In the genomic region with DNA sequence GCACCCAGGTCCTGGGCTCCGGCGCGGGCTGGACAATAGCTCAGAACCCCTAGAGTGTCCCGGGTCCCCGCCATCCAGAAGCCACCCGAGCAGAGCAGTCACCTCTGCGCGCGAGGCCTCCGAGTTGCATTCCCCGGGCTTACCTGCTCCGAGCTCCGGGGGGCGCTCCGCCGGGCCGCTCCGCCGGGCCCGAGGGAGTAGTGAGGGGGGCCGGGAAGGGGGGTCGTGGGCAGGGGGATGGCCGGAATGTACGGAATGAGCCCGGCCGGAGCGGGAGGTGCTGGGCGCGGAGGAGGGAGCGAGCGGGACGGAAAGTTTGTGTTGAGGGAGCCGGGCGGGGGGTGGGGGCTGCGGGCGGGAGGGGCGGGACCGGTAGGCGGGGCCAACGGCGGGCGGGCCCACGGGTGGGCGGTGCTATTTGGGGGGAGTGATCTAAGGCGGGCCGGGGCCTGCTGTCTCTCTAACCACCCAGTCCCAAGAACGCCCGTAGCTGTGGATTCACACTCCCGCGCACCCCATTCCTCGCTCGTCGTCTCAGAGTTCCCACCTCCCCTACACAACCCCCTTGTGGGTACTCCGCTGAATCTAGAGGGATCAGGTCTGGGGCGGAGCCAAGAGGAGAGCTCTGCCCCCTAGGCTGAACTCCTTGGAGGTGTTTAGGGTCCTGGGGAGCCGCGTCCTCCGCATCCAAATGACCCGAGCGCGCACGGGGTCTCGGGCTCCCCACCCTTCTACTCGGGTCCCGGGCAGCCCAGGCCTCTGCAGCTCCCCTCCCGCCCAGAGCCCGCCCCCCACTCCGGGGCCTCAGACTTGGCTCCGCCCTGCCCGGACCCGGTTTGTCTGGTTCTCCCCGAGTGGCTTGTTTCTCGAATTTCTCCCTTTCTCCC, we compare ENCODE assay signal across 8 mouse cellular contexts. TPM values are rescaled to one million over a fixed set of nuclear protein-coding genes. Genes with fewer than 3 reads are reported as not detected.
DNase-seq lines count a peak whose midpoint lies in the region; ATAC-seq lines count a peak whose summit lies in the region.

A gene (minus strand): TSS at position 352 of the 887 bp plus-strand sequence.

- peak within 1 kb of the TSS; percentile 57 for H3K27ac ChIP-seq in forebrain, embryonic 11.5 days (ENCODE audit: low read depth, low read length)

- peak within 1 kb of the TSS; percentile 83 for H3K9ac ChIP-seq in forebrain, embryonic 11.5 days (ENCODE audit: low read length)

- ATAC-seq in forebrain, embryonic 11.5 days (replicated peaks; ENCODE audit: low FRiP score), result peak; percentile 83

- H3K4me3 ChIP-seq in forebrain, embryonic 11.5 days (ENCODE audit: low read depth, low read length), result peak within 1 kb of the TSS; percentile 70

- H3K4me1 ChIP-seq in forebrain, embryonic 11.5 days (replicated peaks; ENCODE audit: control insufficient read depth, insufficient read depth, low read length), result peaks cover 10% of the 10 kb centered on the region

- no peaks in the 10 kb centered on the region for H3K9me3 ChIP-seq in forebrain, embryonic 11.5 days (ENCODE audit: control insufficient read depth, low read length)

- no peaks in the 10 kb centered on the region for H3K36me3 ChIP-seq in forebrain, embryonic 11.5 days (ENCODE audit: control insufficient read depth, insufficient read depth, low read length)

- intact Hi-C loops in heart, postnatal 14 days (cut with DNase I), result no loop called here

- DNase-seq in A20 (ENCODE audit: low read depth, low spot score) (peak; percentile 79), R1 (ENCODE audit: low read depth, low spot score) (peak; percentile 88)
- DNase-seq in forebrain, embryonic 11.5 days (ENCODE audit: low spot score), result peak; percentile 95
- DNase-seq in heart, postnatal 14 days, result peak; percentile 85
- DNase-seq in kidney, postnatal 4 days, result peak; percentile 91 to 94
- DNase-seq in mesoderm, embryonic 11.5 days (ENCODE audit: low read depth, low spot score), result peak; percentile 81
- DNase-seq in spleen, postnatal 36 days (ENCODE audit: low spot score in 2 of 2), result peak; percentile 26 to 45
- DNase-seq in cerebellum, adult 9-10 months, result no peak

- WGBS in forebrain, embryonic 11.5 days, result under 1% methylated on average over 65 of the region's 73 CpGs

- peak within 1 kb of the TSS; percentile 90 for H3K4me2 ChIP-seq in forebrain, embryonic 11.5 days (ENCODE audit: low read depth, low read length, severe bottlenecking)

- H3K27me3 ChIP-seq in forebrain, embryonic 11.5 days (ENCODE audit: control insufficient read depth, insufficient read depth, low read length), result peaks cover 12% of the 10 kb centered on the region

RNA-seq across cellular contexts. Expression of the gene that starts here (rescaled TPM):
- 5.6 and 5.8 TPM in 2 replicates for polyA plus RNA-seq in forebrain, embryonic 11.5 days (2014; fragmentation: Nextera tagmentation; extraction: Ambion mirVana)
- 10 to 100 TPM; 12.3 to 19.2 TPM for total RNA-seq in heart, postnatal 14 days (2021)
